Mouse (Mus musculus) heart, embryonic 16.5 days (tissue): ENCODE measurements around the gene Cdk6. TPM values are rescaled to one million over a fixed set of nuclear protein-coding genes. Genes with fewer than 3 reads are reported as not detected.
"Not testable (repeated sequence)": the region's sequence is repeated elsewhere in the genome, so short reads cannot be mapped to it uniquely, and the experiment has no call there.

Source experiments
- ATAC-seq: fragments of 200-750 bp; cut with Nextera tagmentation; replicated peaks from 2 replicates; pipeline ENCODE4 v1.8.0; 2017; ENCODE audit warnings: moderate number of reproducible peaks; ENCODE audit not compliant: insufficient read depth, low FRiP score; ENCODE audit errors: extremely low read depth
- H3K27ac ChIP-seq: fragments of 300-500 bp; sonication (generic); 2 replicates; pipeline ENCODE4 v1.5.1; 2014; ENCODE audit warnings: mild to moderate bottlenecking, low read length, control low read depth, moderate library complexity
- H3K27me3 ChIP-seq: fragments of 300-500 bp; sonication (generic); 2 replicates; pipeline ENCODE4 v1.6.1; 2014; ENCODE audit warnings: low read length, mixed read lengths; ENCODE audit not compliant: control insufficient read depth, insufficient read depth
- H3K36me3 ChIP-seq: fragments of 300-500 bp; sonication (generic); 2 replicates; pipeline ENCODE4 v1.6.1; 2014; ENCODE audit not compliant: control insufficient read depth, insufficient read depth
- H3K4me1 ChIP-seq: fragments of 300-500 bp; sonication (generic); 2 replicates; pipeline ENCODE4 v1.6.1; 2014; ENCODE audit warnings: low read length, mixed read lengths; ENCODE audit not compliant: control insufficient read depth, insufficient read depth
- H3K4me2 ChIP-seq: fragments of 300-500 bp; sonication (generic); 2 replicates; pipeline ENCODE4 v1.6.1; 2014; ENCODE audit warnings: low read depth, mild to moderate bottlenecking, control low read depth, low read length
- H3K4me3 ChIP-seq: fragments of 300-500 bp; sonication (generic); 2 replicates; pipeline ENCODE4 v1.5.1; 2014; ENCODE audit warnings: mild to moderate bottlenecking, control low read depth, low read length
- H3K9ac ChIP-seq: fragments of 300-500 bp; sonication (generic); 2 replicates; pipeline ENCODE4 v1.6.1; 2014; ENCODE audit warnings: low read length, control low read depth
- H3K9me3 ChIP-seq: fragments of 300-500 bp; sonication (generic); replicated peaks from 2 replicates; pipeline ENCODE4 v1.6.1; 2016; ENCODE audit warnings: low read length; ENCODE audit not compliant: control insufficient read depth
- WGBS: fragments of 180-500 bp; shearing (Covaris S2); extraction: QIAGEN DNeasy Blood & Tissue Kit; methylation state at CpG from one replicate; pipeline ENCODE4 v1.1.7; 2014; 5-methylcytosine and 5-hydroxymethylcytosine counted together
- polyA plus RNA-seq: library from polyadenylated mRNA; unstranded; fragments of >200 nt; fragmentation: Nextera tagmentation; extraction: Ambion mirVana; gene quantifications from 2 replicates; pipeline ENCODE4 v1.2.1, GENCODE M21; 2015

Gene Cdk6
- polyA plus RNA-seq = 37.7 and 39.3 TPM in 2 replicates

- peak; percentile 39 for ATAC-seq
- H3K9ac ChIP-seq = peak within 1 kb of the TSS; percentile 95
- H3K27me3 ChIP-seq = no peaks in the 10 kb centered on the region
- peak within 1 kb of the TSS; percentile 89 for H3K27ac ChIP-seq
- no peaks in the 10 kb centered on the region for H3K36me3 ChIP-seq
- H3K4me2 ChIP-seq = peak within 1 kb of the TSS; percentile 93
- under 1% methylated on average over 57 of the region's 59 CpGs for WGBS
- H3K4me3 ChIP-seq = peak within 1 kb of the TSS; percentile 74
- no peaks in the 10 kb centered on the region for H3K9me3 ChIP-seq
- H3K4me1 ChIP-seq = peaks cover 3% of the 10 kb centered on the region; the same call in 1 of the 2 replicates
These were observed at the start of gene Cdk6 for GRCm38 (mm10) chr5:3341111-3341911. TSS of gene Cdk6 (plus strand) at chr5:3341485.

GRCm38 (mm10) chr5:3293666-3294065 lies 47.6 kb upstream of the Cdk6 start:
- 82% methylated on average over 4 of the region's 4 CpGs for WGBS
- H3K4me3 ChIP-seq = no peak overlapping the region
- no peak for ATAC-seq
- no peaks in the 10 kb centered on the region for H3K36me3 ChIP-seq
- H3K4me2 ChIP-seq = no peak overlapping the region
- no peaks in the 10 kb centered on the region for H3K27me3 ChIP-seq
- H3K4me1 ChIP-seq = peaks cover 4% of the 10 kb centered on the region
- no peak overlapping the region for H3K27ac ChIP-seq
- H3K9ac ChIP-seq = no peak overlapping the region
- H3K9me3 ChIP-seq = no peaks in the 10 kb centered on the region

GRCm38 (mm10) chr5:3300801-3301457 lies 40.4 kb upstream of the Cdk6 start:
- Histone ChIP-seq H3K4me1 (no peaks in the 10 kb centered on the region), H3K27ac (no peak overlapping the region), H3K27me3 (no peaks in the 10 kb centered on the region), H3K4me2 (no peak overlapping the region), H3K9me3 (no peaks in the 10 kb centered on the region), H3K36me3 (no peaks in the 10 kb centered on the region), H3K9ac (no peak overlapping the region), H3K4me3 (no peak overlapping the region)
- 62% methylated on average over 12 of the region's 12 CpGs for WGBS
- ATAC-seq = no peak

- Histone ChIP-seq H3K4me3 (no peak overlapping the region), H3K36me3 (no peaks in the 10 kb centered on the region), H3K27me3 (no peaks in the 10 kb centered on the region), H3K4me1 (no peaks in the 10 kb centered on the region), H3K27ac (no peak overlapping the region), H3K4me2 (no peak overlapping the region), H3K9ac (no peak overlapping the region), H3K9me3 (no peaks in the 10 kb centered on the region)
- WGBS = 65% methylated on average over 5 of the region's 5 CpGs
- ATAC-seq = no peak
These were observed 39.8 kb upstream of the Cdk6 start for GRCm38 (mm10) chr5:3301535-3301934.

- no peaks in the 10 kb centered on the region for H3K9me3 ChIP-seq
- no peak overlapping the region for H3K4me3 ChIP-seq
- 94% methylated on average over 9 of the region's 9 CpGs for WGBS
- H3K9ac ChIP-seq = no peak overlapping the region
- no peak for ATAC-seq
- no peaks in the 10 kb centered on the region for H3K4me1 ChIP-seq
- H3K27ac ChIP-seq = no peak overlapping the region
- H3K4me2 ChIP-seq = no peak overlapping the region
- no peaks in the 10 kb centered on the region for H3K36me3 ChIP-seq
- no peaks in the 10 kb centered on the region for H3K27me3 ChIP-seq
These were observed 37.4 kb upstream of the Cdk6 start for GRCm38 (mm10) chr5:3303876-3304275.

GRCm38 (mm10) chr5:3306146-3306545 lies 35.1 kb upstream of the Cdk6 start:
- no peak overlapping the region for H3K27ac ChIP-seq
- H3K9me3 ChIP-seq = no peaks in the 10 kb centered on the region
- no peak overlapping the region for H3K9ac ChIP-seq
- no peak for ATAC-seq
- whole genome bisulfite sequencing = 89% methylated on average over 1 of the region's 1 CpGs
- no peaks in the 10 kb centered on the region for H3K27me3 ChIP-seq
- H3K36me3 ChIP-seq = no peaks in the 10 kb centered on the region
- H3K4me3 ChIP-seq = no peak overlapping the region
- H3K4me2 ChIP-seq = no peak overlapping the region
- no peaks in the 10 kb centered on the region for H3K4me1 ChIP-seq

- ATAC-seq = no peak
- Histone ChIP-seq H3K4me1 (no peaks in the 10 kb centered on the region), H3K4me3 (no peak overlapping the region), H3K36me3 (no peaks in the 10 kb centered on the region), H3K27me3 (no peaks in the 10 kb centered on the region), H3K27ac (no peak overlapping the region), H3K9me3 (no peaks in the 10 kb centered on the region), H3K4me2 (no peak overlapping the region), H3K9ac (no peak overlapping the region)
These were observed 32.2 kb upstream of the Cdk6 start for GRCm38 (mm10) chr5:3309122-3309521.

GRCm38 (mm10) chr5:3309587-3309986 lies 31.7 kb upstream of the Cdk6 start:
- H3K4me1 ChIP-seq = no peaks in the 10 kb centered on the region
- no peak overlapping the region for H3K4me3 ChIP-seq
- no peak overlapping the region for H3K27ac ChIP-seq
- H3K27me3 ChIP-seq = no peaks in the 10 kb centered on the region
- no peaks in the 10 kb centered on the region for H3K9me3 ChIP-seq
- no peak overlapping the region for H3K4me2 ChIP-seq
- no peaks in the 10 kb centered on the region for H3K36me3 ChIP-seq
- ATAC-seq = no peak
- WGBS = 78% methylated on average over 1 of the region's 1 CpGs
- H3K9ac ChIP-seq = no peak overlapping the region

GRCm38 (mm10) chr5:3311156-3311555 lies 30.1 kb upstream of the Cdk6 start:
- not testable (repeated sequence) for H3K27ac ChIP-seq, H3K9me3 ChIP-seq, H3K4me3 ChIP-seq, H3K4me2 ChIP-seq, H3K4me1 ChIP-seq, H3K36me3 ChIP-seq, H3K9ac ChIP-seq, H3K27me3 ChIP-seq, ATAC-seq
- WGBS = 82% methylated on average over 7 of the region's 7 CpGs
